Mouse (Mus musculus): ENCODE measurements around the gene Pdia6.

The Pdia6 gene

DNA sequence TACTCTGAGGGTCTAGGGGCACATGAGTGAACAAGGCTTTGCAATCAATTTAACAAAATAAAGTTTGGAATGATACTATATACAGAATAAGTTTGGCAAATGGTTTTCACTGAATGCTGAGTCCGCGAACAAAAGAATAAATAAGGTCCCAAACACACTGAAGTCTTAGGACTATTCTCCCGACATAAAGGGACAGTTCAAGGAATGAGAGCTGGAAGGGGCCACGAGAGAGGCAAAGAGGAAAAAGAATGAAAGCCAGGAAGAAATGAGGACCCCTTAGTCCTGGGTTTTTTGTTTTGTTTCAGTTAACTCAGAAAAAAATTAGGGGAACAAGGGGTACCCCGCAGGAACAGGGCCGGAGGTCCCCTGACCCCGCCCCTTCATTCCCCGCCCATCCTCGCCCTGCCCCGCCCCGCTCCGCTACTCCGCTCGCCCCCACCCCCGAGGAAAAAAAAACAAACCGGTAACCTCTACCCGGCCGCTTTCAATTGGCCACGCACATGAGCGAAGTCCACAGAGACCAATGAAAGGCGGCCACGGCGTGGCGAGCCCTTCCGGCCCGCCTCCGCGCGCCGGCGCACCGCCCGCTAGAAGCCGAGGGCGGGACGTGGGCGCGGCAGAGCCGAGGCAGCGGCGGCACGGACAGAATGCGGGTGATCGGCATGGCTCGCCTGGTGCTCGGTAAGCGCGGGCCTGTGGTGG is at the start of gene Pdia6:
TSS of gene Pdia6 (plus strand) at position 575 of the 702 bp plus-strand sequence.
- peak; percentile 90 to 91 for DNase-seq (ENCODE audit: low spot score in 2 of 2)

DNA sequence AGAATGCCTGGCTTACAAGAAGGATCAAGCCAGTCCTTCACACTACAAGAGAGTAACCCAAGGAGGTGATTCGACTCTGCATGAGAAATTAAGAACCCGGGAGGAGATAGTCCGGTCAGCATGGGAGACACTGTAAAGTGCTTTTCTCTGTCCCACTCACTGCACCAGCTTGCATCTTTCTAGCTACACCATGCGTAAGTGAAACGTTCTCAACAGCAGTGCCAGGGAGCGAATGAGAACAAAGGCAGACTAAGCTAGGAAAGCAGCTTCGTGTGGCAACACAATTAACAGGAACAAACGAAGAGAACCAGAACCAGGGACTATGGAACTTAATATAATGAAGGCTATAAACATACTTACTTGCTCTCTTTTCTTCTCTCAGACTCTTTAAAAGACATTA is 48.0 kb upstream of the Pdia6 start:
- DNase-seq (ENCODE audit: low spot score in 2 of 2): no peak

DNA sequence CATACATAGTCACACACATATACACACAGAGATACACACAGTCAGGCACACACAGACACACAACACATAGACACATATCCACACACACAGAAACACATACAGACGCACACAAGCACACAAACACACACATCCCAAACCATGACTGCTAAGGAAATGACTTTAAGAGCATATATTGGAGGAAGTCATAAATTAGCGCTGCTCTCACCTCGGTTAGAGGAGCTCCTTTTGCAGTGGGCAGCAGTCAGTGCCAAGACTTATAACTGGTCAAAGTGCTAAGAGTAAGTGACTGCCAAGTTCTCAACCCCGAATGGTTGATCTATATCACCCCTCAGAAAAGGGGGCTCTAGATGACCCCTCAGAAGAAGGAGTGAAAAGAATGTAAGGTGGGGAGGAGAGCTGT is 47.2 kb upstream of the Pdia6 start:
- no peak for DNase-seq (ENCODE audit: low spot score in 2 of 2)

DNA sequence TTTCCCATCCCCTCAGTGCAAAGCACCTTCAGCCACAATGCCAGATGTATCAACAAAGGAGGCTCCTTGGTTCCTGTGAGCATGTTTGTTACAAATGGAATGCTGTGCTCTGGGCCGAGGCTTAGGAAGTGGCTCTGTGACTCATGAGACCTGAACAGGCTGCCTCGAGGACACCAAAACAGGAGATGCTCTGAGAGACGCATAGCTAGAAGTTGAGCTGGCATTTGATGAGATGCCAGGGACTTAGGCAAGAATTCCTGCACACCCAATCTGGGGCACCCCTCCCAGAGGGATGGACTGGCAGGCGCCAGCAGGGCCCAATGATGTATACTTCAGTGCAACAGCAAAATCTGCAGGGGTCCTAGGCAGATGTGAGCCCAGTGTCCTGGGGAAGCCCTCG is 45.7 kb upstream of the Pdia6 start:
- DNase-seq (ENCODE audit: low spot score in 2 of 2): no peak

DNA sequence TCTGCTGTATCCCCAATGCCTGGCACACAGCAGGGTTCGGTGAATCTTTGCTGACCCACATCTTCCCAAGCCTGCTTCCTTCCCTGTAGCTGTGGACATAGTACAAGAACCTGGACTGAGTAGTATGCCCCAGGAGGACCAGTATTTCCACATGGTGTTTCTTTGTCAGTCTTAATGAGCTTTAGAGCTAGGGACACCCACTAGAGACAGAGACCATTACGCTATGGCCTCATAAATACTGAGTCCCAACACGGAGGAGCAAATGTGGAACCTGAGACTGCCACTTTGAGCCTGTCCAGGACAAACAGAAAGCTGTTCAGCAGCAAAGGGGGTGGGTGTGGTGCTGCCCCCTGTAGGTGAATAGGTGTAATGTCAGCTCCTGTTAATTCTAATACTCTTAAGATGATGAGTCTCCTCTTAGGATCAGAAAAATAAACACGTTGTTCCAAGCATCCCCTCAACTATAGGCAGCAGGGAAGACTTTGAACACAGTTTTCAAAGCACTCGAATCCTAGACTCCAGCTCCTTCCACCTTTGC is 44.4 kb upstream of the Pdia6 start:
- no peak for DNase-seq (ENCODE audit: low spot score in 2 of 2)

DNA sequence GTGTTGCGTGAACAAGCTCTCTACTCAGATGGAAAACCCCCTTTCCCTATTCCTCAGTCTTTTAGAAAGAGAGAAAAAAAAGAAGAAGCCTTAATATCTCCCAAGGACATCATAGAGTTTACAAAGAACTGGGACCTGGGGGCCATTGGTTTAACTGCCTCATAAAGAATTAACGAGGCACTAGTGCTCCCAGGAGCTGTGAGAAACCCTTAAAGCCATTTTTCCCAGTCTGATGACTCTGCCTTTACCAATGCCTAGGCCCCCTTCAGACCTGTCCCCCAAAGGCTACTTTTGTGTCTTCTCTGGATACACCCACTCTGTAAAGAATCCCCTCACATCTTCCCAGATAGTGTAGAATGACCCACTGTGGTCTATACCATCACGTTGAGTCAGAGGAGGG is 43.3 kb upstream of the Pdia6 start:
- no peak for DNase-seq (ENCODE audit: low spot score in 2 of 2)

DNA sequence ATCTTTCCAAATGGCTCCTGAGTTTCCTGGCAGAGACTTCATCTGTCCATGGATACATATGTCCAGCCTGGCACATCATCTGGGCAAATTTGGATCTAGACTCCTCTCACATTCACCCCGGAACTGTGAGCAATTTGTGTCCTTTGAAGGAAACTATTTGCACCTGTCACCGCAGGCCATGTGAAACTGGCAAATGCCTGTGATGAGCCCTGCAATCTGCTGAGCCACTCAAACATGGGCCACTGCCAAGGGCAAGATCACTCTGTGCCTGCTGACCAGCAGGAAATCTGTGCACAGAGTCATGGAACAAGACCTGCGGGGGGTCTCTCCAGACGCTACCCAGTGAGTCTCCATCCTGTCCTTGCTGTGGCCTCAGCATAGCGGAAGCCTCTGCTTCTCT is 41.3 kb upstream of the Pdia6 start:
- DNase-seq (ENCODE audit: low spot score in 2 of 2): no peak

DNA sequence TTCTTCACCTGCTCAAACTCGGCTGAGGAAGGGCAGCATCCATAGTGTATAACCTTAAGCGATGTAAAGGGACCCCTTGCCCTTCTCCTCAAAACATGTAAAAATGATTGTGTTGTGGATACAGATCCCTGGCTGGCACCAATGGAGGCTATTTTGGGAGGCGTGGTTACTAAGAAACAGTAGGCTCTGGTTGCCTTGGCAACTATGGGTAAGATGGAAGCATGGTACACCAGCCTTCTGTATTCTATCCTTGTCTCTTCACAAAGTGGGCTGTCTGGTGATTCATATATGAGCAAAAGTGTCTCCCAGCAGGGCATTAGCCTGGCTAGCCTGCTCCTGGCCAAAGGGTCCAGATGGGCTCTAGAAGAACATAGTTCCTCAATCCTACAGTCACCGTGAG is 38.4 kb upstream of the Pdia6 start:
- peak; percentile 73 to 79 for DNase-seq (ENCODE audit: low spot score in 2 of 2)

DNA sequence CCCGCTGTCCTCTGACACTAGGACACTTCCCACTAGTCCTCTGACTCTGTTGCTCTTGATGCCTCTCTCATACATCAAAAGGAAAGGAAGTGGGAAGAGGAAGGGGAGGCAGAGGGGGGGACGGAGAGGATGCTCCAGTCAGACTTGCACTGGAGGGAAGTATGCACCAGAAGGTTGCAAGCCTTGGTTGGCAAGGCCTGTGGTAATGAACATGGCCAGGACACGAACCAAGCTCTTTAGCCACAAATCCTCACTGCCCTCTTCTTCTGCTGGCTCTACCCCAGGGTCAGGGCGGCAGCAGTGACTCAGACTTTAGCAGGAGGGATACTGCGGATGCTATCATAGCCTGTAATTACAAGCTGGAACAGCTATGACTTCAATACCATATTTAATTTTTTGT is 35.8 kb upstream of the Pdia6 start:
- no peak for DNase-seq (ENCODE audit: low spot score in 2 of 2)

DNA sequence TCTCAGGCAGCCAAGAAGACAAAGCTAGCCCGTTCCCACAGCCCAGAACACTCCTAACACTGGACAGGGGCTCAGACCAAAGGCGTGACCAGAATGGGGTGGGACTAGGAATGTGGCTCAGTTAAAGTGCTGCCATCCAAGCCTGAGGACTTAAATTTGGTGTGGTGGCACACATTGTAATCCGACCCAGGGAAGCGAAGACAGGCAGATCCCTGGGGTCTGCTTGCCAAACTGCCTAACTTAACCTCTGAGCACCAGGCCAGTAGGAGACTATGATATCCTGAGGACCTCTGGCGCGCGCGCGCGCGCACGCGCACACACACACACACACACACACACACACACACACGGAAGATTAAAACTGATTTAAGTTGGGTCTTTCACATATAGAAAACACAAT is 34.8 kb upstream of the Pdia6 start:
- DNase-seq (ENCODE audit: low spot score in 2 of 2): no peak

DNA sequence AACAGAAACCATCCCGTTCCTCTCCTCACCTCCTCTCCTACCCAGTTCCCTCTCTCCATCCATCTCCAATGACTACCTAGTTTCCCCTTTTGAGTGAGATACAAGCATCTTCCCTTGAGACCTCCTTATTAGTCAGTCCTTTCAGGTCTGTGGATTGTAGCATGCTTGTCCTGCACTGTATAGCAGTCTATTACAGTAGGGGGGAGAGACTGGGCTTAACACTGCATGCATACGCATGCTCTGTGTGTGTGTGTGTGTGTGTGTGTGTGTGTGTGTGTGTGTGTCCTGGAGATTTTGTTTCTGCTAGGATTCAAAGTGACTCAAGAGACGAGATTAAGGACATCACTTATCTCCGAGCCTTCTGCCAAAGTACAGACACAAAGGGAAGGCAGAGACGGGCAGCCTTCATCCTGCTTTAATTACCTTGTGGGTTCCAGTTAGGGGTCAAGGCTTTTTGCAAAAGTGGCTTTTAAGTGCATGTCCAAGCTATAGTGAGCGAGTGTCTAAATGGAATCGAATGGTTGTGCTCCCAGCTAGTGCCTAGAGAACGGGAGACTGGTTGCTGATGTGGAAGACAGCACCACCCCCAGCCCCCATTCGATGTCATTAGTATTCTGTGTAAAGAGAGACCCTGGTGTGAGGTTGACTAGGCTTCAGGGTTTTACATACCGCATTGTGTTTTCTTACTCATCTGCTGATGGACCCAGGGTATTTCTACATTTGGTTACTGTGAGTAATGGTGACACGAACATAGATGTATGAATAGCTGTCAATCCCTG is 30.6 kb upstream of the Pdia6 start:
- no peak for DNase-seq (ENCODE audit: low spot score in 2 of 2)

DNA sequence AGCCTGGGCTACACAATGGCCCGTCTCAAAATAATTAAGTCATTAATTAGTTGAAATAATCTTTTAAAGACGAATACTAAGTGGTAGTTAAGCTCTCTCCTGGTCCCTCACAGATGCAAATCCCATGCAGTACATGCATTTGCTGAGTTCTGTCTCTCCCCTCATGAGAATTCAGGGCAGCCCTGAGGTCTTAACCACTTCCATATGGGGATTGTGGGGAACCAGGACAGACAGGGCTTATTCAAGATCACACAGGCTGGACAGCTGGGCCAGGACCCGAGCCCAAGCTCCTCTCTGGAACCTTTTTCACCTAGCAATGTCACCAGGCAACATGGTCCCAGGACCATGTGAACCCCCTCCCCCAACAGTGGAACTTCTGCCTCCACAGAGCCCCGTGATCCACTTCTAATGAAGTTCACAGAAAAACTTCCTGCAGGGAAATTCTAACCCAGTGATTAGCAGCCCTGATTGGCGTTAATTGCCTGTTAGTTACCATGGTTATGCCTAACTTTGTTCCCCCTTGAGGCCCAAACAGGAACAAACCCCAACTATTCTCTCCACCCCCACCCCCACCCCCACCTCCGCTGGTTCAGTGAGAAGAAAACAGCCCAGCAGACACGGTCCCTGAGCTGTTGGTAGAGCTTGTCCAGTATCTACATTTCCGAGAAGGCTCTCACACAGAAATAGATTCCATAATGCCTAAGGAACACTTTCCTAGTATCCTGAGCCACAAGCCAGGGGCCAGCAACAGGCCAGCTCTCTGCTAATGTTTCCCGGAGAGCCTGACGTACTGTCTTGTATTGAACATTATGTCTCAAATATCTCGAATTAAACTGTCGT is 27.5 kb upstream of the Pdia6 start:
- DNase-seq (ENCODE audit: low spot score in 2 of 2): no peak

DNA sequence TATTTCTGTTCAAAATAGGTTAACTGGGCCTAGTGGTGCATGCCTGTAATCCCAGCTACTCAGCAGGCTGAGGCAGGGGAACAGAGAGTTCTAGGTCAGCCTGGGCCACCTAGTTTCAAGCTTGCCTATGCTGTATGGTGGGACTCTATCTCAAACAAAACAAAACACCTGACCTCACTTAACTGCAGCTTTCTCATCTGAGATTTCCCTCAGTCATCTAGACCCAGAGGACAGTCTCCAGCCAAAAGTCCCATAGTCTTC is 27.0 kb upstream of the Pdia6 start:
- DNase-seq (ENCODE audit: low spot score in 2 of 2): no peak

DNA sequence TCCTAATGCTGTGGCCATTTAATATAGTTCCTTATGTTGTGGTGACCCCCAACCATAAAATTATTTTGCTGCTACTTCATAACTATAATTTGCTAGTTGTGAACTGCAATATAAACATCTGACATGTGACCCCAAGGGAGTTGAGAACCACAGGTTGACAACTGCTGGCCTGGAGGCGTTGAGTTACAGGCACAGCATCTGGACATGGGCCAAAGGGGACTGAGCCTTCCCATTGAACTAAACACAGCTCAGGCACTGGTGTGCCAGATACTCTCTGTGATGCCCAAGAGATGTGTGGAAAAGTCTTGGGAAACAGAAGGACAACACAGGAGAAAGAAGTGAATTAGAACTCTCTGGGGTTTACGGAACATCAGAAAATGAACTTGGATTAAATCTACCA is 25.3 kb upstream of the Pdia6 start:
- DNase-seq (ENCODE audit: low spot score in 2 of 2): no peak

DNA sequence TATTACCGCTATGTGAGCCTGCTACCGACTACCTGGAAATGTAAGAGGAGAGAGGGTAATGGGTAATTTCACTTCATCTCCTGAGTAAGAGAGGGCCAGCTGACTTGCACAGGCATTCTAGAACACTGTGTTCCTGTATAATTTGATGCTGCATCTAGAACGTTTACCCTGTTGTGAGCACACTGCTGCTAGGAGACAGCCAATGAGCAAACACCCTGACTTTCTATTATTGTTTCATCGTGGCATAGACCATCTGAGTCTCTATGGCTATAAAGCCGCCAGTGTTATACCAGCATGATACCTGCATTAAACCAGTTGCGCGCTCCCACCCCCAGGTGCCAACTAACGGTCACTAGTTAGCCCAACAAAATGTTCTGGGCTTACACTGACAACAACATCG is 24.7 kb upstream of the Pdia6 start:
- DNase-seq (ENCODE audit: low spot score in 2 of 2): no peak

DNA sequence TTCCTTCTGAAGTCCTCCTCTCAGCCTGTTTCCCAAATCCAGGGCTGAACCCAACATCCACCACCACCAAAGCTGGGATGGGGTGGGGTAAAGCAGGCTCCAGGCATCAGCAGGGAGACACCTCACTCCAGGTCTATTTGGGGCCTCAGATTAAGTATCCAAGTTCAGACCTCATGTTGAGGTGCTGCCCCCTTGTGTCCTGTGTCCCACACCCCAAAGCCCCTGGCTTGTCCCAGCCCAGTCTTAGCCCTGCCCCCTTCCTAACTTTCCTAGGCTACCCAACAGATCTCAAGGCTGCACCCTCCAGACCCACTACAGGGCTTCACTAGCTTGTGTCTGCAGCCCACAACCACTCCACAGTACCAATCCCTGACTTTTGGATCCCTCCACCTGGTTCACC is 24.3 kb upstream of the Pdia6 start:
- no peak for DNase-seq (ENCODE audit: low spot score in 2 of 2)

DNA sequence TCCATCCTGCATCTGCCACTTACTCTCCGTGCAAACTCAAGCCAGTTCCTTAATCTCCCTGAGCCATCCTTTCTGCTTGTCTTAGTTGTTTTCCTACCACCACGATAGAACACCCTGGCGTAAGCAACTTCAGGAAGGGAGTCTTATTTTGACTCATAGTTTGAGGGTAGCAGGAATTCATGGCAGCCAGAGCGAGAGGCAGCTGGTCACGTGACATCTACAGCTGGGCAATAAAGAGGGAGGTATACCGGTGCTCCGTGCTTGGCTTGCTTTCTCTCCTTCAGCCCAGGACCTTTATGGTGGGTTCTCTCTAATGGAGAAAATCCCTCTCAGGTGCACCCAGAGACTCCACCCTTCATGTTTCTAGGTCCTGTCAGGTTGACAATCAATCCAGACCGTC is 15.4 kb upstream of the Pdia6 start:
- DNase-seq (ENCODE audit: low spot score in 2 of 2): no peak

DNA sequence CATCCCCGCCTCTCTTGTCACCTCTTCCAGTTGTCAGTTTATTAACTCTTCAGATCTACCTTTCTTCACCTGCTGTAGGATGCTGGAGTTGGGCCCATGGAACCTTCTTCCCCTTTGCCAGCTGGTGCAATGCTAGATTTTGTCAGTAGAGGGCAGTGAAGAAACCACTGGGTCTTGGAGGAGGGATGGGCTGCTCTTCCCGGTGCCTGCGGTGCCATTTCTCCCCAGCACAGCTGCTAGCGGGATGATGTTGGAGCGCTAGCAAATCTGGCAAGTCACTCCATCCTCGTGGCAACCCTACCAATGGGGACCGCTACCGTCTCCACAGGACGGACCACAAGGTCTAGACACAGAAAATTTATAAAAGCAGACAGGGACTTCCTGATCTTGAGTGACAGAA is 13.3 kb upstream of the Pdia6 start:
- DNase-seq (ENCODE audit: low spot score in 2 of 2): peak; percentile 75 to 78

DNA sequence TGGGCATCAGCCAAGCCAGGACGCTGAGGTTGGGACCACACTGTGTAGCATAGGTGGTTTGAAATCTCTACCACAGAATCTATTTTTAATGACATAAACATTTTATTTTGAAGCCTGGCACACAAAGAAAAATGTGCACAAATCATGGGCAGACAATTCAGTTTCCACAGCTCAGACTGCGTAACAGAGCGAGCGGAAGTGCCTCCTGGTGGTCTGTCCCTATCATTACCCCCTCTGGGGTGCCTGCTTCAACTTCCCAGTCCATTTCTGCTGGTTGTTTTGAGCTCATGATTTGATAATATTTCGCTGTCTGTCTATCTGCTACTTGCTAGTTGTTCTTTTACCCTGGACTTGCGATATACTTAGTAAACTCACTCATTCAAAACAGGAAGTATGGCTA is 10.7 kb upstream of the Pdia6 start:
- DNase-seq (ENCODE audit: low spot score in 2 of 2): no peak

DNA sequence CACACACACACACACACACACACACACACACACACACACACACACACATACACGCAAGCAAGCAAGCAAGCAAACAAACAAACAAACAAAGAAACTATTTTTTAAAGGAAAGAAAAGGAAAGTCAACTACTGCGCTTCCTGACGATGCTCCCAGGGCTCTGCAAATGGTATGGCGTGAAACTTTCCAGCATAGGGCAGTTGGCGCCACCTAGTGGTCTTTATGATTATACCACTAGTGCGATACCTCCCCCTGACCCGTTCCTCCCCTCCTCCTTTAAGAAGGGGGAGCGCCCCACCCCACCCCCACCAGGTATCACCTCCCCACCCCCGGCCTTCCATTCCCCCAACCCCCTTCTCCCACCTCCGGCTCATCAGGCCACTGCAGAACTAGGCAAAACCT is 9.4 kb upstream of the Pdia6 start:
- DNase-seq (ENCODE audit: low spot score in 2 of 2): peak; percentile 71 to 78

DNA sequence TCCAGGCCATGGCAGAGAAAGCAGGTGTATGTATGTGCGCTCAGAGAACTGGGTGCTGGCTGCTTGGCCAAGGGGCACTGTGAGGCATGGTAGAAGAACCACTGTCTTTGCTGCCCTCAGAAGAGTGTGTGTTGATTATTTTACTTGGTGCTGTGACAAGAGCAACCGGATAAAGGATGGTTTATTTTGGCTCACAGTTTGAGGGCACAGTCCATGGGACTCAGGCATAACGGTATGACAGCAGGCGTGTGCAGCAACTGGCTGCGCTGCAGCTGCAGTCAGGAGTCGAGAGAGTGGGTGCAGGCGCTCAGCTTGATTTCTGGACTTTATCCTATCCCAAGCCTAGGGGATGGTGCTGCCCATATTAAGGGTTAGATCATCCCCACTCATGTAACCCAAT is 7.9 kb upstream of the Pdia6 start:
- no peak for DNase-seq (ENCODE audit: low spot score in 2 of 2)

DNA sequence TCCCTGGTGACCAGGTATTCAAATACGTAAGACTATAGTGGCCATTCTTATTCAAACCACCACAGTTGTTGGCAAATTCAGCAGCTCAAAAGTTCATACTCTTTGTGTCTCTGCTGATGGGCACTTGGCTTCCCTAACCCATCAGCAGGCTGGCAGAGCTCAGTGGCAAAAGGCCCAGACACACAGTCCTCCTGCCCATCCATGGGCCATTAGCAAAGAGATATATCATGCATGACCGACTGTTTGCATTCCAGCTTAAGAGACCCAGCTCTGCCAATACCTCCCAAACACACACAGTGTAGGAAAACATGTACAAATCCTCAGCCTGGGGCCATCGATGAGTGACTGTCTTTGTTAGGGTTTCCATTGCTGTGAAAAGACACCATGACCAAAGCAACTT is 5.3 kb upstream of the Pdia6 start:
- no peak for DNase-seq (ENCODE audit: low spot score in 2 of 2)

DNA sequence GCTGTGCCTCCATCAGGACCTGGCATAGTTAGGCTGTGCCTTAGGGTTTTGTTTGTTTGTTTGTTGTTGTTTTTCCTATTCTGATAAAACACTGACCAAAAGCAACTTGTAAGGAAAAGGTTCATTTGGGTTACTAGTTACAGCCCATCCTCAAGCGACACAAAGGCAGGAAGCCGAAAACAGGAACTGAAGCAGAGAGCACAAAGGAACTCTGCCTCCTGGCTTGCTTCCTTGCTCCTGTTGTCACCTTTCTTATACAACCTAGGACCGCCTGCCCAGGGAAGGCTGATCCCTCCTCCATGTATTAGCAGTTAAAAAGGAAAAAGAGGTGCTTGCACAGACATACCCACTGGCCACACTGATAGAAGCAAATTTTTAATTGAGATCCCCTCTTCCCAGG is 2.5 kb upstream of the Pdia6 start:
- DNase-seq (ENCODE audit: low spot score in 2 of 2): no peak
